Mouse (Mus musculus): ENCODE results near the gene Slc25a19. TPM values are rescaled to one million over a fixed set of nuclear protein-coding genes. Genes with fewer than 3 reads are reported as not detected.
A peak's percentile ranks its signal among the peaks of the same experiment; 100 is the strongest.

The Slc25a19 gene
- polyA plus RNA-seq, 1 experiment = 144 TPM

DNA sequence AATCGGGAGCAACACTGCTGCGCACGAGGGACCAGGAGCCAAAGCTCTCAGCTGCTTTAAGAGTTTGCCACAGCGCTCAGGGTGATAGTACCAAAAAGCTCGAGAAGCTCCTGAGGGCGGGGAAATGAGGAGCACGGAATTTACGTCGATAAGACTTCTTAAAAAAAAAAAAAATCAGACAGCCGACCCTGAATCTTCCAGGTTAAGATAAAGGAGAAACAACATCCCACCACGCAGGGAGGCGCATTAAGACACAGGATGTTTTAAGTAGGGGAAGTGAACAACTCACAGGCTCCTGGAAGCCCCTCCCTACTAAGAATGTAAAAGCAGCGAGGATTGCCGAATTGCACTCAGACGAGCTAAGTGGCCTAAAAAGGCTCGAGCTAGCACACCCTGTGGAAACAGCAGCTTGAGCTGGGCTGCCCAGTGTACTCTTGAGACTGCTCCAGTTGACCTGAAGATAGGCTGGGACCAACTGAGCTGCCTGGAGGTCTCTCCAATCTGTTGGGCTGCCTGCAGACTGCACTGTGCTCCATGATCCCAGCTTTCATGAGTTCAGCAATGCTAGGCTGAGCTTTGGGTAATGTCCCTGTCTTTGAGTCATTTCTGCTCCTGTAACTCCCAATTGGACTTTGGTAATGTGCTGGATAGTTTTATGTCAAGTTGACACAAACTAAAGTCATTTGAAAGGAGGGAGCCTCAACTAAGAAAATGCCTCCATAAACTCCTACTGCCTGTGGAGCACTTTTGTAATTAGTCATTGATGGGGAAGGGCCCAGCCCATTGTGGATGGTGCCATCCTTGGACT lies 14.8 kb downstream of the Slc25a19 start:
- DNase-seq = peak; percentile 61
- Histone ChIP-seq H3K27ac (ENCODE audit: insufficient read depth, low read depth, low read length) (peak overlapping the region; percentile 94), H3K4me1 (ENCODE audit: control insufficient read depth, insufficient read depth, low read length) (peaks cover 30% of the 10 kb centered on the region), H3K27me3 (replicated peaks; ENCODE audit: control insufficient read depth, insufficient read depth, low read length) (no peaks in the 10 kb centered on the region), H3K36me3 (ENCODE audit: control insufficient read depth, insufficient read depth, low read length) (no peaks in the 10 kb centered on the region; the same call in 1 of the 2 replicates), H3K4me3 (ENCODE audit: insufficient read depth, low read depth, low read length) (peak overlapping the region; percentile 66)
- 3% methylated on average over 16 of the region's 16 CpGs for WGBS
- TF ChIP-seq POLR2A (IDR thresholded peaks at IDR 0.05; ENCODE audit: low read depth, low read length) (no peak), CTCF (conservative IDR thresholded peaks at IDR 0.05; ENCODE audit: insufficient read depth, insufficient read length, low read depth, low read length) (no peak)

DNA sequence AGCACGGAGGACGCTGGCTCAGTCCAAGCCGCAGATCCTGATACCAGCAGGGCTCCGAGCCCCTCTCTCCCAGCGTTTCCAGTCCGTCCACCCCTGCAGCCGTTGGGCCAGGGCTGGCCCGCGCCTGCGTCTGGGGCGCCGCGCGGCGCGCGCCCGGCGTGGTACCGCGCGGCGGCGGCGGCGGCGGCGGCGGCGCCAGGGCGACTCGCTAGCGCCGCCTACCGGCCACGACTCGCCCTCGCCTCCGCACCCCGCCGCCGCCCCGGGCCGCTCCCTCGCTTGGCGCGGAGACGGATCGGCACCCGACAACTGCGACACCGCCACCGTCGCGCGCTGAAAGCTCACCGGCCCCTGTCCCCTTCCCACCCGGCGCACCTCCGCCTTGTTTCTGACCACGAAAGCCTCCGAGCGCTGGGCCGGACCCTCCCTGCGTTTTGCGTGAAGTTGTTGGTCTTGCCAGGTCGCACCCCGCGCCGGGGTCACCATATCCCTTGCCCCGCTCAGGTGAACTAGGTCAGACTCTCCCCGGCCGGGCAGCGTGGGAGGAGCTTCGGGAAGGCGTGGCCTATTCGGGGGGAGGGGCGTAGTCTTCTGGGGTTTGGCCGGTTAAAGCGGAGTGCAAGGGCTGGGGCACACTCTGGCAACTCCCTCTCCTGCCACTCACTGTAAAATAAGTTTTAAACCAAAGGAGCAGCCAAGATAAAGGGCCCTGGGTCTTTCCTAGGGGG lies 15.5 kb downstream of the Slc25a19 start, which contains the start of gene Mif4gd:
TSS of gene Mif4gd (minus strand) at position 560 of the 728 bp plus-strand sequence.
- under 1% methylated on average over 78 of the region's 80 CpGs for WGBS
- no peaks in the 10 kb centered on the region; the same call in 1 of the 2 replicates for H3K36me3 ChIP-seq (ENCODE audit: control insufficient read depth, insufficient read depth, low read length)
- H3K27ac ChIP-seq (ENCODE audit: insufficient read depth, low read depth, low read length) = peak within 1 kb of the TSS; percentile 94
- DNase-seq = peak; percentile 97
- no peaks in the 10 kb centered on the region for H3K27me3 ChIP-seq (replicated peaks; ENCODE audit: control insufficient read depth, insufficient read depth, low read length)
- peak within 1 kb of the TSS; percentile 66 for H3K4me3 ChIP-seq (ENCODE audit: insufficient read depth, low read depth, low read length)
- H3K4me1 ChIP-seq (ENCODE audit: control insufficient read depth, insufficient read depth, low read length) = peaks cover 30% of the 10 kb centered on the region
- TF ChIP-seq CTCF (conservative IDR thresholded peaks at IDR 0.05; ENCODE audit: insufficient read depth, insufficient read length, low read depth, low read length) (peak; percentile 42), POLR2A (IDR thresholded peaks at IDR 0.05; ENCODE audit: low read depth, low read length) (no peak)

DNA sequence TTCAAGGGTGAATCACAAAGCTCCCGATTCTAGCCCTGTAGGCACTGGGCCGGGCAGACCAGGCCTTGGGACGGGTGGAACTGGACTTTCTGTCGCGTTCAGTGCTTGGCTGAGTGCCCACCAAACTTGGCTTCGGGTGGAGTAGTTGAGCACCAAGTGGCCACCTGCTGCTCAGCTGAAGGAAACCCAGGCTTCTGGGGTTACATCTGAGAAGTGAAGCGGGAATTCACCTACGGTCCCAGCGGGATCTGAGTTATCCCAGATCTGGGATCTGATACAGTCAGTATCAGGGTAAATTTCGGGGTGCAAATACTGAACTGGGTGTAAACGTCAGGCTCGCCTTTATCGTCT lies 16.1 kb downstream of the Slc25a19 start:
- TF ChIP-seq POLR2A (IDR thresholded peaks at IDR 0.05; ENCODE audit: low read depth, low read length) (no peak), CTCF (conservative IDR thresholded peaks at IDR 0.05; ENCODE audit: insufficient read depth, insufficient read length, low read depth, low read length) (peak; percentile 23; the same call in 1 of the 2 replicates)
- H3K4me1 ChIP-seq (ENCODE audit: control insufficient read depth, insufficient read depth, low read length) = peaks cover 30% of the 10 kb centered on the region
- H3K36me3 ChIP-seq (ENCODE audit: control insufficient read depth, insufficient read depth, low read length) = no peaks in the 10 kb centered on the region; the same call in 1 of the 2 replicates
- H3K27me3 ChIP-seq (replicated peaks; ENCODE audit: control insufficient read depth, insufficient read depth, low read length) = no peaks in the 10 kb centered on the region
- H3K27ac ChIP-seq (ENCODE audit: insufficient read depth, low read depth, low read length) = peak overlapping the region; percentile 80
- 1% methylated on average over 13 of the region's 13 CpGs for WGBS
- peak overlapping the region; percentile 66 for H3K4me3 ChIP-seq (ENCODE audit: insufficient read depth, low read depth, low read length)
- peak; percentile 95 for DNase-seq

DNA sequence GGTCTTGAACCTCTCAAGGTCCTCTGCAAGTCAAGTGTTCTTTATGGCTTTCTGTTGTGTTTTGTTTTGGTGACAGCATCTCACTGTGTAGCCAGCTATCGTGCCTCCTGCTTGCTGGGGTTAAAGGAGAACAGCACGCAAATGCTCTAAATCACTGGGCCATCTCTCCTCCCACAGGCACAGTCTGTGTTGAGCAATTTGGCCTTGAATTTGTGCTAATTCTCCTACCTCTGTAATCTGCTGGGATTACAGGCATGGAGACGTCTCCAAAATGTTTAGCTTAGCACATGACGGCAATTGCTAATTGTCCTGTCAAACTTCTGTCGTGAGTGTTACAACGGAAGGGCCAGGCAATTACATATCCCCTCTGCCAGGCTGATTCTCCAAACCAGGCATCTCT lies 16.9 kb downstream of the Slc25a19 start:
- H3K36me3 ChIP-seq (ENCODE audit: control insufficient read depth, insufficient read depth, low read length) = peaks cover 1% of the 10 kb centered on the region; the same call in 1 of the 2 replicates
- TF ChIP-seq POLR2A (IDR thresholded peaks at IDR 0.05; ENCODE audit: low read depth, low read length) (no peak), CTCF (conservative IDR thresholded peaks at IDR 0.05; ENCODE audit: insufficient read depth, insufficient read length, low read depth, low read length) (no peak)
- H3K27me3 ChIP-seq (replicated peaks; ENCODE audit: control insufficient read depth, insufficient read depth, low read length) = no peaks in the 10 kb centered on the region

DNA sequence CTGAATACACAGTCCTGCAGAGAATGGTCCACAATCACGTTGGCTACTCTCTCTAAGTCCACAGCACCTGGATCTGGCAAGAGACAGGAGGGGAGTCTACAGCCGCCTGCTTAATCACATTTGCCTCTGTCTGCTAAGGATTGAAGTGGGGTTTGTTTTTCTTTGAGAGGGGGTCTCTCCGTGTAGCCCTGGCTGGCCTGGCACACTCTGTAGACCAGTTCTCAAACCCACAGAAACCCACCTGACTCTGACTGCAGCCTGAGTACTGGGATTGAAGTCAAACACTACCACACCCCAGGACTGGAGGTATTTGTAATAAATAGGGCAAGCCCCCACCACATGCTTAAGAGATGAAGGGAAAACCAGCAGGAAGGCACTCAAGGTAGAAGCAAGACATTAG lies 18.5 kb downstream of the Slc25a19 start:
- 71% methylated on average over 3 of the region's 3 CpGs for WGBS
- Histone ChIP-seq H3K27me3 (replicated peaks; ENCODE audit: control insufficient read depth, insufficient read depth, low read length) (no peaks in the 10 kb centered on the region), H3K4me1 (ENCODE audit: control insufficient read depth, insufficient read depth, low read length) (peaks cover 23% of the 10 kb centered on the region), H3K36me3 (ENCODE audit: control insufficient read depth, insufficient read depth, low read length) (peaks cover 1% of the 10 kb centered on the region; the same call in 1 of the 2 replicates), H3K27ac (ENCODE audit: insufficient read depth, low read depth, low read length) (no peak overlapping the region), H3K4me3 (ENCODE audit: insufficient read depth, low read depth, low read length) (no peak overlapping the region)
- TF ChIP-seq POLR2A (IDR thresholded peaks at IDR 0.05; ENCODE audit: low read depth, low read length) (no peak), CTCF (conservative IDR thresholded peaks at IDR 0.05; ENCODE audit: insufficient read depth, insufficient read length, low read depth, low read length) (no peak)
- DNase-seq = no peak

More for the DNA sequence above, 16.9 kb downstream of the Slc25a19 start:
- Histone ChIP-seq H3K27ac (ENCODE audit: insufficient read depth, low read depth, low read length) (no peak overlapping the region), H3K4me1 (ENCODE audit: control insufficient read depth, insufficient read depth, low read length) (peaks cover 30% of the 10 kb centered on the region), H3K4me3 (ENCODE audit: insufficient read depth, low read depth, low read length) (no peak overlapping the region)
- no peak for DNase-seq
- WGBS = 63% methylated on average over 6 of the region's 6 CpGs

DNA sequence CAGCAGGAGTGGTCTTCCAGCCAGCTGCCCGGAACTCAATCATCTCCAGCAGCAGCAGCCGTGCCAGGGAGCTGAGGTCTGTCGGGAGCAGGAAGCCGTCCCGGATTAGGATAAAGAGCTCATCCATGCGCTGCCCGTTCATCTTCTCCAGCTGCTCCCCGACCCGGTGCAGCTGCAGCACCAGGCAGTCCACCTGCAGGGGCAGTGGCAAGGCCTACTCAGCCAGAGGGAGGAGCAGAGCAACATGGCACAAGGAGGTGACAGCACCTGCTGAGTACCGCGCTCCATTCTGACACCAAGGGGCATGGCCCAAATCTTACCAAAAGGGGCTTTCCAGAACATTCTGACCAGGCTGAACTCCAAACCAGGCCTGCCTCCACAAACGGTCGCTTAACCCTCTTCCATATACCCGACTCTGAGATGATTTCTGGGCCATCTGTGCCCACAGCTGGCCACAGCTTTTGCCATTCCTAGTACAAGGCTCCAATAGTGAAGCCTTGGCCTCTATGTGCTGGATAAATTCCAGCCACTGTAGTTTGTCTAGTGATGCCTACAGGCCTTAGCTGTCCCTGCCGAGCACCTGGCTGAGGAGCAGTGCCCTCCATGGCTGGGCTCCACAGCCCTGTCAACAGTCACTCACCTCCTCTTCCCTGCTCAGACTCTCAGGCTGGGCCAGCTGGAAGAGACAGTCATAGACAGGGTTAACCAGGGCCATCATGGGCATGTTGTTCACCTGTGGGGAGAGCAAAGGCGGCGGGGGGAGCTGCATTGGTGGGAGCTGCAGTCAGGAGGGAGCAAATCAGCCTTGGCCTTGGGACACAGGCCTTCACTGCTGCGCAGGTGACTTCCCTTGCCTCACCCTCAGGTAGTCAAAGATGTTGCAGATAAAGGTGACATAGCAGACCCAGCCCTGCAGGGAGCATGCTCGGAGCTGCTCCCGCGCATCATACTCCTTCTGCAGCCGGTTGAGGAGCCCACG lies 19.4 kb downstream of the Slc25a19 start:
- no peak for DNase-seq
- no peak for TF ChIP-seq POLR2A (IDR thresholded peaks at IDR 0.05; ENCODE audit: low read depth, low read length)
- no peak for TF ChIP-seq CTCF (conservative IDR thresholded peaks at IDR 0.05; ENCODE audit: insufficient read depth, insufficient read length, low read depth, low read length)
- Histone ChIP-seq H3K4me3 (ENCODE audit: insufficient read depth, low read depth, low read length) (no peak overlapping the region), H3K36me3 (ENCODE audit: control insufficient read depth, insufficient read depth, low read length) (0 out of 2 replicates have a peak, but pooled peaks cover 1% of the 10 kb centered on the region), H3K4me1 (ENCODE audit: control insufficient read depth, insufficient read depth, low read length) (peaks cover 15% of the 10 kb centered on the region), H3K27ac (ENCODE audit: insufficient read depth, low read depth, low read length) (no peak overlapping the region), H3K27me3 (replicated peaks; ENCODE audit: control insufficient read depth, insufficient read depth, low read length) (no peaks in the 10 kb centered on the region)
- WGBS = 74% methylated on average over 23 of the region's 23 CpGs

Data from kidney, adult 2 months (tissue).